In genomic region chr12:21543153-21543894, GRCm38 (mm10) we compare ENCODE assay signal across 8 mouse cellular contexts.
DNase-seq lines count a peak whose midpoint lies in the region; ATAC-seq and TF ChIP-seq lines count a peak whose summit lies in the region.
"Not testable (repeated sequence)": the region's sequence is repeated elsewhere in the genome, so short reads cannot be mapped to it uniquely, and the experiment has no call there.

No protein-coding gene starts in this region.

- not testable (repeated sequence) for H3K4me1 ChIP-seq in cortical plate, adult 2 months (ENCODE audit: control insufficient read depth, insufficient read depth, low read length)

- not testable (repeated sequence) for H3K27ac ChIP-seq in cortical plate, adult 2 months (ENCODE audit: insufficient read depth, low read length)

- peak overlapping the region; percentile 55 for H3K4me3 ChIP-seq in cortical plate, adult 2 months (ENCODE audit: insufficient read depth, low read length)

- TF ChIP-seq CTCF in cortical plate, adult 2 months (IDR thresholded peaks at IDR 0.05; ENCODE audit: extremely low read depth, insufficient read depth, low read length) = not testable (repeated sequence)

- peak; percentile 93 for ATAC-seq in megakaryocyte, adult 5-6 weeks (ENCODE audit: poor library complexity, severe bottlenecking)

- peak; percentile 82 for DNase-seq in adipocyte (ENCODE audit: low spot score)
- DNase-seq in gastrocnemius, postnatal 10 days = peak; percentile 71
- DNase-seq in induced T-regulatory cell, adult 2 months (ENCODE audit: low read depth) = peak; percentile 73
- peak; percentile 46 to 52 for DNase-seq in left cerebral cortex, adult 8-10 months (ENCODE audit: low spot score in 2 of 2)
- DNase-seq in right cerebral cortex, adult 18-20 months = peak; percentile 66
- DNase-seq in urinary bladder, adult 18-20 months (ENCODE audit: low spot score in 2 of 2) = peak; percentile 56 to 78

- TF ChIP-seq POLR2A in cortical plate, adult 2 months (IDR thresholded peaks at IDR 0.05; ENCODE audit: extremely low read depth, insufficient read depth, low read length) = not testable (repeated sequence)
